Mouse (Mus musculus) heart, postnatal 4 days (tissue): Measurements from ENCODE around the gene Klf2. TPM values are rescaled to one million over a fixed set of nuclear protein-coding genes. Genes with fewer than 3 reads are reported as not detected.

Experiments used
- DNase-seq: peaks from one replicate; pipeline ENCODE4 v3.0.0; 2021
- total RNA-seq, 2 experiments: library from RNA; stranded (reverse); gene quantifications; 2 replicates each; pipeline ENCODE4 v1.2.3; 2021

Klf2 gene
- total RNA-seq, 2 experiments from 2014 or later: 65.3 to 68.2 TPM

- DNase-seq: no peak
These were observed 13.5 kb upstream of the Klf2 start, which contains the start of gene Gm10282 for GRCm38 (mm10) chr8:72305210-72305905. Gene Gm10282, minus strand, starts transcription at chr8:72305260.

GRCm38 (mm10) chr8:72306913-72307312, 11.9 kb upstream of the Klf2 start:
- DNase-seq: no peak

GRCm38 (mm10) chr8:72308276-72308675, 10.6 kb upstream of the Klf2 start:
- DNase-seq: peak; percentile 81

- peak; percentile 90 for DNase-seq
These were observed 7.9 kb upstream of the Klf2 start for GRCm38 (mm10) chr8:72310849-72311506.

GRCm38 (mm10) chr8:72312926-72313518, 5.8 kb upstream of the Klf2 start:
- no peak for DNase-seq

- no peak for DNase-seq
These were observed 2.7 kb upstream of the Klf2 start for GRCm38 (mm10) chr8:72316053-72316695.

GRCm38 (mm10) chr8:72317741-72318301, 1.0 kb upstream of the Klf2 start:
- DNase-seq: no peak

GRCm38 (mm10) chr8:72319397-72319796, 564 bp downstream of the Klf2 start:
- peak; percentile 56 for DNase-seq

- DNase-seq: peak; percentile 39
These were observed 1.3 kb downstream of the Klf2 start for GRCm38 (mm10) chr8:72319921-72320802.

- no peak for DNase-seq
These were observed 2.2 kb downstream of the Klf2 start for GRCm38 (mm10) chr8:72320803-72321583.

- no peak for DNase-seq
These were observed 3.0 kb downstream of the Klf2 start for GRCm38 (mm10) chr8:72321635-72322441.

- no peak for DNase-seq
These were observed 3.6 kb downstream of the Klf2 start for GRCm38 (mm10) chr8:72322471-72322889.

GRCm38 (mm10) chr8:72323131-72323725, 4.4 kb downstream of the Klf2 start:
- no peak for DNase-seq

GRCm38 (mm10) chr8:72324036-72324706, 5.3 kb downstream of the Klf2 start:
- DNase-seq: no peak

GRCm38 (mm10) chr8:72324708-72325107, 5.9 kb downstream of the Klf2 start:
- DNase-seq: no peak

- DNase-seq: no peak
These were observed 10.3 kb downstream of the Klf2 start for GRCm38 (mm10) chr8:72329116-72329515.

GRCm38 (mm10) chr8:72330806-72331516, 12.1 kb downstream of the Klf2 start:
- DNase-seq: no peak

GRCm38 (mm10) chr8:72331631-72332030, 12.8 kb downstream of the Klf2 start:
- DNase-seq: no peak
